Mouse (Mus musculus) embryonic fibroblast, embryonic 13.5 days (primary cell): ENCODE results near the gene Flywch2.

Source experiments
- CTCF ChIP-seq: IDR thresholded peaks from 2 replicates; pipeline ENCODE4 v1.5.1; 2011; ENCODE audit warnings: mild to moderate bottlenecking, control low read depth, low read length, moderate library complexity, borderline replicate concordance; ENCODE audit not compliant: insufficient read depth
- POLR2A ChIP-seq: IDR thresholded peaks from 2 replicates; pipeline ENCODE4 v1.6.1; 2011; ENCODE audit warnings: low read depth, mild to moderate bottlenecking, control low read depth, low read length, moderate library complexity

DNA sequence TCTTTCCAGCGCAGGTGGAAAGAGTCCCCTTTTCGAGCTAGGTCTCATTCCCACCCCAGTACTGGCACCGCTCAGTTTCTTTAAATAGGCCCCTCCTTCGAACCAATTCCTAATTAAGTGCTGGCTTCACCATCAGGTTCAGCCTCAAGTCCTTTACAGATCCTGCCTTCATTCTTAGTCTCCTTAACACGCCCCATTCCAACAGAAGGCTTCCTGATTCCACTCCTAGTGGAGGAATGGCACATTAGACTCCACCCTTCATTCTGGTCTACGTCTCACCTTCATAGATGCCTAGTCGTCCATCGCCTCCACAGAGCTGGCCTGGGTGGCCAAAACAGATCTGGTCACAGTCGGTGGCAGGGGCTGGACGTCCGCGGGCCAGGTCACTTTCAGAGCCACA lies 42.9 kb downstream of the Flywch2 start:
- no peak for TF ChIP-seq CTCF
- no peak for TF ChIP-seq POLR2A
